Mouse (Mus musculus): Measurements from ENCODE around the gene Ptp4a2. TPM values are rescaled to one million over a fixed set of nuclear protein-coding genes. Genes with fewer than 3 reads are reported as not detected.

The Ptp4a2 gene
- polyA plus RNA-seq, 2 experiments: 106 to 296 TPM

- Histone ChIP-seq H3K27me3 (ENCODE audit: control insufficient read depth, insufficient read depth, low read length) (no peaks in the 10 kb centered on the region), H3K9me3 (ENCODE audit: control insufficient read depth, low read length) (no peaks in the 10 kb centered on the region), H3K27ac (replicated peaks; ENCODE audit: low read depth, low read length) (no peak overlapping the region), H3K4me2 (replicated peaks; ENCODE audit: low read depth, low read length, severe bottlenecking) (no peak overlapping the region), H3K36me3 (ENCODE audit: control insufficient read depth, insufficient read depth, low read length) (no peaks in the 10 kb centered on the region), H3K9ac (ENCODE audit: low read depth, low read length, severe bottlenecking) (no peak overlapping the region), H3K4me1 (ENCODE audit: control insufficient read depth, insufficient read depth, low read length) (peaks cover 27% of the 10 kb centered on the region), H3K4me3 (replicated peaks; ENCODE audit: low read length) (no peak overlapping the region)
- no peak for TF ChIP-seq POLR2A (IDR thresholded peaks at IDR 0.05; ENCODE audit: borderline replicate concordance, extremely low read depth, insufficient read depth, insufficient read length)
- 92% methylated on average over 7 of the region's 7 CpGs for WGBS
- DNase-seq (ENCODE audit: low spot score): no peak
- ATAC-seq (ENCODE audit: low FRiP score, low read depth): no peak
Measured at GRCm38 (mm10) chr4:129792666-129793202, 18.3 kb upstream of the Ptp4a2 start.

- H3K9me3 ChIP-seq (ENCODE audit: control insufficient read depth, low read length): no peaks in the 10 kb centered on the region
- 70% methylated on average over 5 of the region's 5 CpGs for WGBS
- no peaks in the 10 kb centered on the region for H3K36me3 ChIP-seq (ENCODE audit: control insufficient read depth, insufficient read depth, low read length)
- no peak overlapping the region for H3K4me3 ChIP-seq (replicated peaks; ENCODE audit: low read length)
- TF ChIP-seq POLR2A (IDR thresholded peaks at IDR 0.05; ENCODE audit: borderline replicate concordance, extremely low read depth, insufficient read depth, insufficient read length): no peak
- DNase-seq (ENCODE audit: low spot score) (peak; percentile 29), ATAC-seq (ENCODE audit: low FRiP score, low read depth) (no peak)
- H3K27ac ChIP-seq (replicated peaks; ENCODE audit: low read depth, low read length): 0 out of 2 replicates have a peak overlapping the region, but pooled peaks have one; percentile 5
- no peak overlapping the region for H3K4me2 ChIP-seq (replicated peaks; ENCODE audit: low read depth, low read length, severe bottlenecking)
- no peaks in the 10 kb centered on the region for H3K27me3 ChIP-seq (ENCODE audit: control insufficient read depth, insufficient read depth, low read length)
- no peak overlapping the region for H3K9ac ChIP-seq (ENCODE audit: low read depth, low read length, severe bottlenecking)
- peaks cover 33% of the 10 kb centered on the region for H3K4me1 ChIP-seq (ENCODE audit: control insufficient read depth, insufficient read depth, low read length)
Measured at GRCm38 (mm10) chr4:129793713-129794329, 17.2 kb upstream of the Ptp4a2 start.

GRCm38 (mm10) chr4:129795151-129795860 is 15.7 kb upstream of the Ptp4a2 start:
- Histone ChIP-seq H3K9me3 (ENCODE audit: control insufficient read depth, low read length) (no peaks in the 10 kb centered on the region), H3K27ac (replicated peaks; ENCODE audit: low read depth, low read length) (peak overlapping the region; percentile 92), H3K36me3 (ENCODE audit: control insufficient read depth, insufficient read depth, low read length) (no peaks in the 10 kb centered on the region), H3K4me3 (replicated peaks; ENCODE audit: low read length) (peak overlapping the region; percentile 6; the same call in 1 of the 2 replicates), H3K4me2 (replicated peaks; ENCODE audit: low read depth, low read length, severe bottlenecking) (peak overlapping the region; percentile 37), H3K27me3 (ENCODE audit: control insufficient read depth, insufficient read depth, low read length) (no peaks in the 10 kb centered on the region), H3K4me1 (ENCODE audit: control insufficient read depth, insufficient read depth, low read length) (peaks cover 33% of the 10 kb centered on the region), H3K9ac (ENCODE audit: low read depth, low read length, severe bottlenecking) (peak overlapping the region; percentile 45)
- peak; percentile 90 for ATAC-seq (ENCODE audit: low FRiP score, low read depth)
- DNase-seq (ENCODE audit: low spot score): peak; percentile 85
- TF ChIP-seq POLR2A (IDR thresholded peaks at IDR 0.05; ENCODE audit: borderline replicate concordance, extremely low read depth, insufficient read depth, insufficient read length): peak; percentile 46; the same call in 1 of the 2 replicates
- 6% methylated on average over 17 of the region's 17 CpGs for WGBS

GRCm38 (mm10) chr4:129795861-129796260 is 15.2 kb upstream of the Ptp4a2 start:
- Histone ChIP-seq H3K27ac (replicated peaks; ENCODE audit: low read depth, low read length) (peak overlapping the region; percentile 92), H3K9ac (ENCODE audit: low read depth, low read length, severe bottlenecking) (peak overlapping the region; percentile 45), H3K4me1 (ENCODE audit: control insufficient read depth, insufficient read depth, low read length) (peaks cover 33% of the 10 kb centered on the region), H3K4me2 (replicated peaks; ENCODE audit: low read depth, low read length, severe bottlenecking) (peak overlapping the region; percentile 37), H3K36me3 (ENCODE audit: control insufficient read depth, insufficient read depth, low read length) (no peaks in the 10 kb centered on the region), H3K27me3 (ENCODE audit: control insufficient read depth, insufficient read depth, low read length) (no peaks in the 10 kb centered on the region), H3K9me3 (ENCODE audit: control insufficient read depth, low read length) (no peaks in the 10 kb centered on the region), H3K4me3 (replicated peaks; ENCODE audit: low read length) (peak overlapping the region; percentile 6; the same call in 1 of the 2 replicates)
- ATAC-seq (ENCODE audit: low FRiP score, low read depth) (no peak), DNase-seq (ENCODE audit: low spot score) (no peak)
- no peak for TF ChIP-seq POLR2A (IDR thresholded peaks at IDR 0.05; ENCODE audit: borderline replicate concordance, extremely low read depth, insufficient read depth, insufficient read length)
- WGBS: 25% methylated on average over 8 of the region's 8 CpGs

GRCm38 (mm10) chr4:129797985-129798384 is 13.0 kb upstream of the Ptp4a2 start:
- Histone ChIP-seq H3K27ac (replicated peaks; ENCODE audit: low read depth, low read length) (no peak overlapping the region), H3K4me1 (ENCODE audit: control insufficient read depth, insufficient read depth, low read length) (peaks cover 30% of the 10 kb centered on the region), H3K4me2 (replicated peaks; ENCODE audit: low read depth, low read length, severe bottlenecking) (no peak overlapping the region), H3K4me3 (replicated peaks; ENCODE audit: low read length) (no peak overlapping the region), H3K9ac (ENCODE audit: low read depth, low read length, severe bottlenecking) (no peak overlapping the region), H3K27me3 (ENCODE audit: control insufficient read depth, insufficient read depth, low read length) (no peaks in the 10 kb centered on the region), H3K9me3 (ENCODE audit: control insufficient read depth, low read length) (no peaks in the 10 kb centered on the region), H3K36me3 (ENCODE audit: control insufficient read depth, insufficient read depth, low read length) (no peaks in the 10 kb centered on the region)
- 27% methylated on average over 5 of the region's 5 CpGs for WGBS
- no peak for TF ChIP-seq POLR2A (IDR thresholded peaks at IDR 0.05; ENCODE audit: borderline replicate concordance, extremely low read depth, insufficient read depth, insufficient read length)
- ATAC-seq (ENCODE audit: low FRiP score, low read depth) (no peak), DNase-seq (ENCODE audit: low spot score) (no peak)
